Mouse (Mus musculus) liver, adult 2 months (tissue): ENCODE measurements around the gene Tob1. TPM values are rescaled to one million over a fixed set of nuclear protein-coding genes. Genes with fewer than 3 reads are reported as not detected.

ENCODE experiments used
- DNase-seq: peaks from one replicate; pipeline ENCODE4 v3.0.0-alpha.2; 2011; ENCODE audit warnings: low read depth, low spot score; ENCODE audit errors: extremely low read depth
- H3K27ac ChIP-seq: fragments of 200-500 bp; replicated peaks from 2 replicates; pipeline ENCODE4 v1.5.1; 2012; ENCODE audit warnings: low read depth, mild to moderate bottlenecking, control low read depth, inconsistent platforms, low read length; ENCODE audit not compliant: insufficient read depth
- H3K27me3 ChIP-seq: fragments of 200-500 bp; 2 replicates; pipeline ENCODE4 v1.6.1; 2012; ENCODE audit warnings: mild to moderate bottlenecking, moderate library complexity, low read length, inconsistent platforms; ENCODE audit not compliant: control insufficient read depth, insufficient read depth
- H3K36me3 ChIP-seq: fragments of 200-500 bp; 2 replicates; pipeline ENCODE4 v1.6.1; 2012; ENCODE audit warnings: low read length, inconsistent platforms; ENCODE audit not compliant: control insufficient read depth, insufficient read depth
- H3K4me1 ChIP-seq: fragments of 200-500 bp; 2 replicates; pipeline ENCODE4 v1.6.1; 2011; ENCODE audit warnings: low read length; ENCODE audit not compliant: control insufficient read depth, insufficient read depth
- H3K4me3 ChIP-seq: fragments of 200-500 bp; 2 replicates; pipeline ENCODE4 v1.5.1; 2011; ENCODE audit warnings: low read depth, mild to moderate bottlenecking, control low read depth, low read length, moderate library complexity; ENCODE audit not compliant: insufficient read depth
- H3K79me2 ChIP-seq: fragments of 200-500 bp; 2 replicates; pipeline ENCODE4 v1.6.1; 2012; ENCODE audit warnings: inconsistent platforms, mild to moderate bottlenecking, low read length, moderate library complexity; ENCODE audit not compliant: control insufficient read depth, insufficient read depth
- H3K9ac ChIP-seq: fragments of 200-500 bp; 2 replicates; pipeline ENCODE4 v1.6.1; 2012; ENCODE audit warnings: low read depth, mild to moderate bottlenecking, control low read depth, inconsistent platforms, low read length
- CTCF ChIP-seq: fragments of 200-500 bp; IDR thresholded peaks from 2 replicates; pipeline ENCODE4 v1.5.1; 2011; ENCODE audit warnings: low read depth, low read length, control low read depth
- POLR2A ChIP-seq: fragments of 200-500 bp; IDR thresholded peaks from 2 replicates; pipeline ENCODE4 v1.6.1; 2011; ENCODE audit warnings: low read length, control low read depth; ENCODE audit not compliant: insufficient read depth; ENCODE audit errors: extremely low read depth
- WGBS: fragments of 180-500 bp; shearing (Covaris S2); methylation state at CpG from one replicate; pipeline ENCODE4 v1.1.7; 2018; 5-methylcytosine and 5-hydroxymethylcytosine counted together
- polyA plus RNA-seq: library from polyadenylated mRNA; depleted of rRNA; stranded (reverse); fragments of >200 nt; gene quantifications from 2 replicates; pipeline ENCODE4 v1.2.3, GENCODE M21; 2012
- total RNA-seq: library from RNA; depleted of rRNA; stranded (reverse); fragments of >200 nt; gene quantifications from 2 replicates; pipeline ENCODE4 v1.2.3, GENCODE M21; 2014

Tob1 gene
- total and polyA plus RNA-seq, 2 experiments = 39.9 to 47.1 TPM

DNA sequence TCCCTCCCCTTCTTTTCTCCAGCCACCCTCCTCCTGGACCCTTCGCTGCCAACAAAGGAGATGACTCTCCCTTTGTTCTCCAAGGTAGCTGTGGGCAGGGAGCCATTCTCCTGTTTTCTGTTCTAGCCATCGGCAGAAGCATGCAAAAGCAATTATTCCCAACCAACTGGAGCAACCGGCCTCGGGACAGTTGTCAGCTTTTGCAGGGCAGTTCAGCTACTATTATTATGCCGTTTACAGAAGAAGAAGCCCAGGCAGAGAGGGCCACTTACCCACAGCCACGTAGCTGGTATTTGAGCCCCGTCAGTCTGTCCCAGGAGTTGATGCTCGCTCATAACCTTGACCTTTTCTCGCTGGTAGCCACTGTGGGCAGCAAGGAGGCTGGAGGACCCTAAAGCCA lies 17.2 kb downstream of the Tob1 start:
- TF ChIP-seq CTCF (no peak), POLR2A (no peak)
- peaks cover 4% of the 10 kb centered on the region for H3K4me1 ChIP-seq
- no peak overlapping the region for H3K9ac ChIP-seq
- no peak overlapping the region for H3K27ac ChIP-seq
- H3K27me3 ChIP-seq = no peaks in the 10 kb centered on the region
- H3K79me2 ChIP-seq = no peaks in the 10 kb centered on the region
- no peak for DNase-seq
- no peaks in the 10 kb centered on the region for H3K36me3 ChIP-seq
- no peak overlapping the region for H3K4me3 ChIP-seq
- WGBS = 82% methylated on average over 9 of the region's 9 CpGs

DNA sequence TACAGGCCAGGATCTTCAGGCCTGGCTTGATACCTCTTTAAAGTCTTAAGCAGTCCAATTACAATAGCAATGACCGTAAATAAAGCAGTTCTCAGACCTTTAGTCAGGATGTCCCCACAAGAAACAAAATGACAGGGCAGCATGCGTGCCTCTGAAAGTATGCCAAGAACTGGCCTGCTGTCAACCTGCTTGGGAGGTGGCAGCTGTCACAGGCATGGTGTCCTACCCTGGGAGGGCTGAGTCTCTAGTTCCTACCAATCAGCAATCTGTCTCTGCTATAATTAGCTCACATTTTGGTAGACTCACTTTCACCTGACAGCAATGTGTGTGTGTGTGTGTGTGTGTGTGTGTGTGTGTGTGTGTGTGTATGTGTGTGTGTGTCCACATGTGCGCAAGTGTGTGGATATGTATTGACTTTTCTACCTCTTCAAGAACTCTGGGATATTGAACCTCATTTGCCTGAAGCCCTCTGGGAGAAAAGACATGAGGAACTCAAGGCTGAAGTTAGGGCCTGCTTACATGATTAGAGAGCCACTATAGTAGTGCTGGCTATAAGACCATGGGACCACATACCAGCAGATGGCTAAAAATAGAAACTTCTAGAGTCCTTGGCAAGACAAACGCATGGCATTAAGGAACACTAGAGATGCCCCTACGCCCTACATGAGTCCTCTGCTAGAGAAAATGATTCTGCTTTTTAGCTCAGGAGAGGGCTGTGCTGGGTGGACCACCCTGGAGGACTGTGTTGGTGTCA lies 18.1 kb downstream of the Tob1 start:
- no peaks in the 10 kb centered on the region for H3K36me3 ChIP-seq
- H3K9ac ChIP-seq = no peak overlapping the region
- H3K27ac ChIP-seq = no peak overlapping the region
- no peaks in the 10 kb centered on the region for H3K79me2 ChIP-seq
- H3K27me3 ChIP-seq = no peaks in the 10 kb centered on the region
- H3K4me3 ChIP-seq = no peak overlapping the region
- no peak for TF ChIP-seq POLR2A
- no peak for TF ChIP-seq CTCF
- peaks cover 4% of the 10 kb centered on the region for H3K4me1 ChIP-seq
- WGBS = 64% methylated on average over 5 of the region's 5 CpGs
- peak; percentile 51 for DNase-seq

DNA sequence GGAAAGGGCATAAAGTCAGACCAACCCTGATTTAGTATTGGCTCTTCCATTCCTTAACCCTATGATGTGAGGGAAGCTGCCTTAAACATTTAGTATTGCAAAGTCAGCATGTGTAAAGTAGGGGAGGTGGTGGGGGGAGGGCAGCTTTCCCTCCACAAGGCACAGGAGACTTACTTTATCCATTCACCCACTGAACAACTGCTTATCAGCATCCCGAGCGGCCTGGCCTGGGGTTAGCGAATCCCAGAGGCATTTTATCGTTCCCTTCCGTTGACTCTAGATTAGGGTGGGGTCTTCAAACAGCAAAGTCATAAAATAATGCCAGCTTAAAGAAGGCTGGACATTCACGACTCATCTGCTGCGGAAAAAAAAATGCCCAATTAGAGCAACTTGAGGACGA lies 19.0 kb downstream of the Tob1 start:
- TF ChIP-seq POLR2A (no peak), CTCF (no peak)
- Histone ChIP-seq H3K27me3 (no peaks in the 10 kb centered on the region), H3K27ac (no peak overlapping the region), H3K9ac (no peak overlapping the region), H3K36me3 (no peaks in the 10 kb centered on the region), H3K79me2 (no peaks in the 10 kb centered on the region), H3K4me1 (peaks cover 4% of the 10 kb centered on the region), H3K4me3 (no peak overlapping the region)
- no peak for DNase-seq
- 82% methylated on average over 8 of the region's 8 CpGs for WGBS

DNA sequence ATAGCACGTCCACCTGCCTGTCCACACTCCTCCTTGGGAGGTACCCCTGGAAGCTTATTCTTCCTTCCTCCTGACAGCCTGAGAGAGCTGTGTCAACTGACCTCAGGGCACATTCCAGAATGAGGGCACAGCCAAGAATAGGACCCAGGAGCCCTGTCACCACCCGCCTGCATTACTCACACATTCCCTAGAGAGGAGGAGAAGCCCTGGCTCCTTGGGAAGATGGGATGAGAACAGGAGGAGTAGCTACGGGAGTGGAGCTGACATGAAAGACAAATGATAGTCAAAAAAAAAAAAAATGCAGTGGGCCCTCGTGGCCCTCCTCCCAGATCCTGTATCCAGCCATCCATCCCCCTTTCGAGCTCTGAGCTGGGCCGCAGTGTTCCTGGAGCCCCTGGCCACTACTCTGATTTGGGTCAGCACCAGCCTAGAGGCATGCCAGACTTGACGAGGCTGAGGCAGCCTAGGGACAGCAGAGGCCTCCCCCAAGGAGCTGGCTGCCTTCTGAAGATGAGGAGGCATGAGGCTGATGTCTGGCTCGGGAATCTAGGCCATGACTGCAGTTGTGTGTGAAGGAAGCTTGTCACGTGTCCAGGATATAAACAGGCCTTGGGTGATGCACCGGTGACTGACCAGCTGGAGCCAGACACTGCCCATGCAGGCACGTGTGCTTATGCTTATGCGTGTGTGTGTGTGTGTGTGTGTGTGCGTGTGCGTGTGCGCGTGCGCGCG lies 20.7 kb downstream of the Tob1 start:
- Histone ChIP-seq H3K27me3 (no peaks in the 10 kb centered on the region), H3K4me3 (no peak overlapping the region), H3K4me1 (no peaks in the 10 kb centered on the region), H3K79me2 (no peaks in the 10 kb centered on the region), H3K36me3 (no peaks in the 10 kb centered on the region), H3K9ac (no peak overlapping the region), H3K27ac (no peak overlapping the region)
- WGBS = 85% methylated on average over 19 of the region's 19 CpGs
- TF ChIP-seq POLR2A (no peak), CTCF (no peak)
- no peak for DNase-seq

DNA sequence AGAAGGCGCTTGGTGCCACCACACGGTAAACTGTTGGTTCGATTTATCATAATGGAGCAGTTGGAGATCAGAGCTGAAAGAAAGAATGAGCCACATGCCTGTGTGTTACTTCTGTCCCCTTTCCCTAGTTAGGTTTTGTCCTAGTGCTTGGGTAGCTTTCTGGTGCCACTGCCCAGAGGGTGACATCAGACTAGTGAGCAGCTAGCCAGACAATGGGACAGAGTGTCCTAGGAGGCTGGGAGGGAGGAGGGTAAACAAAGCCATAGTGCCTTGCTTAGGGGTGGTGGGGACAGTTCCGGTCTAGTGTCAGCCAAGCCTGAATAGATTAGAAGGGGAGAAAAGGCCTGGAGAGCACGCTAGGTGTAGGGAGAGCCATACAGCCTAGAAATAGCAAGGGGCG lies 22.2 kb downstream of the Tob1 start:
- H3K36me3 ChIP-seq = no peaks in the 10 kb centered on the region
- H3K4me1 ChIP-seq = no peaks in the 10 kb centered on the region
- TF ChIP-seq POLR2A (no peak), CTCF (no peak)
- H3K4me3 ChIP-seq = no peak overlapping the region
- no peak overlapping the region for H3K9ac ChIP-seq
- DNase-seq = no peak
- no peak overlapping the region for H3K27ac ChIP-seq
- H3K27me3 ChIP-seq = no peaks in the 10 kb centered on the region
- WGBS = 89% methylated on average over 6 of the region's 6 CpGs
- no peaks in the 10 kb centered on the region for H3K79me2 ChIP-seq

DNA sequence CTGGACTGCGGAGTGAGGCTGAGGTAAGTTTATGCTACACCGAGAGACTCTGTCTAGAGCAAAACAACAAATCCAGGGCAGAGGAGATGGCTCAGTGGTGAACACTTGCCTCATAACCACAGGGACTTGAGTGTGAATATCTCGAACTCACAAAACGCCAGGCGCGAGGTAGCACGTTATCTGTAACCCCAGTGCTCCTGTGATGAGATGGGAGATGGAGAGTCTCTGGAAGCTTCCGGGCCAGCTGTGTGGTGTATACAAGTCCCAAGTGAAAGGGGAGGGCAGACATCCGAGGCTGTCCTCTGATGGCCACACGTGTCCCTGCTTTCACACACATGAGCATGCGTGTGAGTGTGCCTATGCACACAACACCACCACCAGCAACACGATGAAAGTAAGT lies 23.1 kb downstream of the Tob1 start:
- Histone ChIP-seq H3K27me3 (no peaks in the 10 kb centered on the region), H3K36me3 (no peaks in the 10 kb centered on the region), H3K9ac (no peak overlapping the region), H3K4me1 (no peaks in the 10 kb centered on the region), H3K4me3 (no peak overlapping the region), H3K27ac (no peak overlapping the region), H3K79me2 (no peaks in the 10 kb centered on the region)
- DNase-seq = no peak
- WGBS = 89% methylated on average over 12 of the region's 12 CpGs
- TF ChIP-seq CTCF = no peak
